Mouse (Mus musculus): ENCODE results near the gene Dnaja3.

The Dnaja3 gene

GRCm38 (mm10) chr16:4639831-4640237 is at the start of gene Dnaja3, which contains the start of gene Vasn:
Dnaja3 (plus strand) TSS chr16:4639989.
Vasn (plus strand) TSS chr16:4639941.
- peak; percentile 91 to 96 for DNase-seq (ENCODE audit: inconsistent age in 2 of 2, low spot score in 1 of 2)

GRCm38 (mm10) chr16:4590236-4590635 is 49.6 kb upstream of the Dnaja3 start:
- DNase-seq (ENCODE audit: inconsistent age in 2 of 2, low spot score in 1 of 2), result no peak

GRCm38 (mm10) chr16:4592909-4593875 is 46.6 kb upstream of the Dnaja3 start:
- DNase-seq (ENCODE audit: inconsistent age in 2 of 2, low spot score in 1 of 2), result peak; percentile 61 to 84

GRCm38 (mm10) chr16:4593971-4594813 is 45.6 kb upstream of the Dnaja3 start, which contains the start of gene Glis2:
Glis2 (plus strand) TSS chr16:4594713.
- peak; percentile 74 to 89 for DNase-seq (ENCODE audit: inconsistent age in 2 of 2, low spot score in 1 of 2)

- peak; percentile 61 to 85 for DNase-seq (ENCODE audit: inconsistent age in 2 of 2, low spot score in 1 of 2)
Observed at GRCm38 (mm10) chr16:4594814-4595526, 44.8 kb upstream of the Dnaja3 start.

- DNase-seq (ENCODE audit: inconsistent age in 2 of 2, low spot score in 1 of 2), result peak; percentile 62 to 79
Observed at GRCm38 (mm10) chr16:4595527-4595963, 44.2 kb upstream of the Dnaja3 start.

GRCm38 (mm10) chr16:4596141-4596728 is 43.6 kb upstream of the Dnaja3 start:
- DNase-seq (ENCODE audit: inconsistent age in 2 of 2, low spot score in 1 of 2), result no peak

- DNase-seq (ENCODE audit: inconsistent age in 2 of 2, low spot score in 1 of 2), result peak in 1 of 2 experiments; percentile 43
Observed at GRCm38 (mm10) chr16:4596836-4597235, 43.0 kb upstream of the Dnaja3 start.

GRCm38 (mm10) chr16:4597296-4597695 is 42.5 kb upstream of the Dnaja3 start:
- DNase-seq (ENCODE audit: inconsistent age in 2 of 2, low spot score in 1 of 2), result peak in 1 of 2 experiments; percentile 51

GRCm38 (mm10) chr16:4598041-4598440 is 41.7 kb upstream of the Dnaja3 start:
- peak in 1 of 2 experiments; percentile 28 for DNase-seq (ENCODE audit: inconsistent age in 2 of 2, low spot score in 1 of 2)

- DNase-seq (ENCODE audit: inconsistent age in 2 of 2, low spot score in 1 of 2), result peak in 1 of 2 experiments; percentile 36
Observed at GRCm38 (mm10) chr16:4598891-4599543, 40.8 kb upstream of the Dnaja3 start.

GRCm38 (mm10) chr16:4599616-4600015 is 40.2 kb upstream of the Dnaja3 start:
- no peak for DNase-seq (ENCODE audit: inconsistent age in 2 of 2, low spot score in 1 of 2)

- DNase-seq (ENCODE audit: inconsistent age in 2 of 2, low spot score in 1 of 2), result no peak
Observed at GRCm38 (mm10) chr16:4600701-4601310, 39.0 kb upstream of the Dnaja3 start.

GRCm38 (mm10) chr16:4602189-4602588 is 37.6 kb upstream of the Dnaja3 start:
- no peak for DNase-seq (ENCODE audit: inconsistent age in 2 of 2, low spot score in 1 of 2)

- DNase-seq (ENCODE audit: inconsistent age in 2 of 2, low spot score in 1 of 2), result peak in 1 of 2 experiments; percentile 70
Observed at GRCm38 (mm10) chr16:4602766-4603452, 36.9 kb upstream of the Dnaja3 start.

GRCm38 (mm10) chr16:4603453-4603837 is 36.3 kb upstream of the Dnaja3 start:
- DNase-seq (ENCODE audit: inconsistent age in 2 of 2, low spot score in 1 of 2), result no peak

- no peak for DNase-seq (ENCODE audit: inconsistent age in 2 of 2, low spot score in 1 of 2)
Observed at GRCm38 (mm10) chr16:4604293-4604837, 35.4 kb upstream of the Dnaja3 start.

- DNase-seq (ENCODE audit: inconsistent age in 2 of 2, low spot score in 1 of 2), result no peak
Observed at GRCm38 (mm10) chr16:4605514-4606131, 34.2 kb upstream of the Dnaja3 start.
